Mouse (Mus musculus) liver, adult 2 months (tissue): ENCODE measurements around the gene Aff3. TPM values are rescaled to one million over a fixed set of nuclear protein-coding genes. Genes with fewer than 3 reads are reported as not detected.

Source experiments
- DNase-seq: peaks from one replicate; pipeline ENCODE4 v3.0.0-alpha.2; 2011; ENCODE audit warnings: low read depth, low spot score; ENCODE audit errors: extremely low read depth
- H3K27ac ChIP-seq: fragments of 200-500 bp; replicated peaks from 2 replicates; pipeline ENCODE4 v1.5.1; 2012; ENCODE audit warnings: low read depth, mild to moderate bottlenecking, control low read depth, inconsistent platforms, low read length; ENCODE audit not compliant: insufficient read depth
- H3K27me3 ChIP-seq: fragments of 200-500 bp; 2 replicates; pipeline ENCODE4 v1.6.1; 2012; ENCODE audit warnings: mild to moderate bottlenecking, moderate library complexity, low read length, inconsistent platforms; ENCODE audit not compliant: control insufficient read depth, insufficient read depth
- H3K36me3 ChIP-seq: fragments of 200-500 bp; 2 replicates; pipeline ENCODE4 v1.6.1; 2012; ENCODE audit warnings: low read length, inconsistent platforms; ENCODE audit not compliant: control insufficient read depth, insufficient read depth
- H3K4me1 ChIP-seq: fragments of 200-500 bp; 2 replicates; pipeline ENCODE4 v1.6.1; 2011; ENCODE audit warnings: low read length; ENCODE audit not compliant: control insufficient read depth, insufficient read depth
- H3K4me3 ChIP-seq: fragments of 200-500 bp; 2 replicates; pipeline ENCODE4 v1.5.1; 2011; ENCODE audit warnings: low read depth, mild to moderate bottlenecking, control low read depth, low read length, moderate library complexity; ENCODE audit not compliant: insufficient read depth
- H3K79me2 ChIP-seq: fragments of 200-500 bp; 2 replicates; pipeline ENCODE4 v1.6.1; 2012; ENCODE audit warnings: inconsistent platforms, mild to moderate bottlenecking, low read length, moderate library complexity; ENCODE audit not compliant: control insufficient read depth, insufficient read depth
- H3K9ac ChIP-seq: fragments of 200-500 bp; 2 replicates; pipeline ENCODE4 v1.6.1; 2012; ENCODE audit warnings: low read depth, mild to moderate bottlenecking, control low read depth, inconsistent platforms, low read length
- CTCF ChIP-seq: fragments of 200-500 bp; IDR thresholded peaks from 2 replicates; pipeline ENCODE4 v1.5.1; 2011; ENCODE audit warnings: low read depth, low read length, control low read depth
- POLR2A ChIP-seq: fragments of 200-500 bp; IDR thresholded peaks from 2 replicates; pipeline ENCODE4 v1.6.1; 2011; ENCODE audit warnings: low read length, control low read depth; ENCODE audit not compliant: insufficient read depth; ENCODE audit errors: extremely low read depth
- WGBS: fragments of 180-500 bp; shearing (Covaris S2); methylation state at CpG from one replicate; pipeline ENCODE4 v1.1.7; 2018; 5-methylcytosine and 5-hydroxymethylcytosine counted together
- polyA plus RNA-seq: library from polyadenylated mRNA; depleted of rRNA; stranded (reverse); fragments of >200 nt; gene quantifications from 2 replicates; pipeline ENCODE4 v1.2.3, GENCODE M21; 2012
- total RNA-seq: library from RNA; depleted of rRNA; stranded (reverse); fragments of >200 nt; gene quantifications from 2 replicates; pipeline ENCODE4 v1.2.3, GENCODE M21; 2014

Aff3 gene
- total and polyA plus RNA-seq, 2 experiments = 0.18 to 0.28 TPM

DNA sequence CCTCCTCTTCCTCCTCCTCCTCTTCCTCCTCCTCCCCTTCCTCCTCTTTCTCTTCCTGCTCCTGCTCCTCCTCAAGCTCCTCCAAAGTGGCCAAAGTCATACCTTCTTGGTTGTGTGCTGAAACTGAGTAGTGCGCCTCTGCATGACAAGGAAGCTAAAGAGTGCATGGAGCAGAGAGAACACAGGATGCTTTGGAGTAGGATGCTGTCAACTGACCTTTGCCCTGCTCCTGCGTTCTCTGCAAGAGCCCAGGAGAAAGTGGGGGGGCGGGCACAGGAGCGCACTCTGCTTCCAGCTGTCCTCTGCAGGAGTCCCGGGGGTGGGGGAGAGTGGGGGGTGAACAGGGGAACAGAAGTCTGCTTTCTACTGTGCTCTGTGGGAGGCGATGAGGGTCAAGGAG, 167.2 kb downstream of the Aff3 start:
- Histone ChIP-seq H3K27ac (no peak overlapping the region), H3K4me3 (no peak overlapping the region), H3K79me2 (no peaks in the 10 kb centered on the region), H3K36me3 (no peaks in the 10 kb centered on the region), H3K27me3 (no peaks in the 10 kb centered on the region), H3K4me1 (no peaks in the 10 kb centered on the region), H3K9ac (no peak overlapping the region)
- no peak for DNase-seq
- WGBS = 54% methylated on average over 6 of the region's 6 CpGs
- TF ChIP-seq CTCF = no peak
- TF ChIP-seq POLR2A = no peak

DNA sequence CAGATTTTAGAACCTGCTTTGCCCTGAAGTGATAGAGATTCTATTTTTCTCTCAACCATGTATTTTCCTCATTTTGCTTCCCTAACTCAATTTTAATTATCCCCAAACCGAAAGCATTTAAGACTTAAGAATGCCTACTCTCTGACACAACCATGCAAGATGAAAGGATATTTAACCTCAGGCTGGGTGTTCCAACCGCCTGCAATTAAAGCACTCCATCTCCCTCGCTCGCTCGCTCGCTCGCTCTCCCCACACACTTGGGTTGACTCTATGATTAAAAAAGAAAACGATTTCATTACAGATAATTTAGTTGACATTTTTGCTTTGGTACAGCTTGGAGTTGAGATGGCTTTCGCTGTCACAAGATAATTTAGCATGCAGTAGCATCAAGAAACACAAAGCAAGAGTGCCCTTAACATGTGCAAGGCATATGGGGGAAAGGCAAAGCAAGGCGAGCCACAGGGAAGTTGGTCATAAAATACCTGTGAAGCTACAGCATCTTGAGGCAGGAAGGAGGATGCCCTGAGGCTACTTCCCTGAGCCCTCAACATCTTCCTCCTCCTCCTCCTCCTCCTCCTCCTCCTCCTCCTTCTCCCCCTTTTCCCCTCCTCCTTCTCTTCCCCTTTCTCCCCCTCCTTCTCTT, 167.7 kb downstream of the Aff3 start:
- Histone ChIP-seq H3K36me3 (no peaks in the 10 kb centered on the region), H3K27me3 (no peaks in the 10 kb centered on the region), H3K4me3 (no peak overlapping the region), H3K27ac (no peak overlapping the region), H3K79me2 (no peaks in the 10 kb centered on the region), H3K4me1 (no peaks in the 10 kb centered on the region), H3K9ac (no peak overlapping the region)
- no peak for DNase-seq
- 91% methylated on average over 10 of the region's 10 CpGs for WGBS
- no peak for TF ChIP-seq CTCF
- TF ChIP-seq POLR2A = no peak

DNA sequence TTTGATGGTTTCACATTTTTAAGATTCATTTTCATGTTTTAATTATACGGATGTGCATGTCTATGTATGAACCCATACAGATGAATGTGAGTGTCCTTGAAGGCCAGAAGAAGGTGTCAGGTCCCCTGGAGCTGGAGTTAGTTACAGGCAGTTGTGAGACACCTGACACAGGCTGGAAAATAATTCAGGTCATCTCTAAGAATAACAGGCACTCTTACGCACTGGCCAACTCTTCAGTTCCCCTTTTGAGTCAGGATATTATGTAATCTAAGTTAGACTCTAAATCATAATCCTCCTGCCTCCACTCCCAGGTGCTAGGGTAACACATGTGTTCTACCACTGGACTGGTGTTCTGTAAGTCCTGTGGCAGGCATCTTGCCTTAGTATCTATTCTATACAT, 169.5 kb downstream of the Aff3 start:
- no peaks in the 10 kb centered on the region for H3K27me3 ChIP-seq
- 89% methylated on average over 2 of the region's 2 CpGs for WGBS
- TF ChIP-seq CTCF = no peak
- no peak for TF ChIP-seq POLR2A
- no peak overlapping the region for H3K4me3 ChIP-seq
- H3K9ac ChIP-seq = no peak overlapping the region
- DNase-seq = no peak
- no peaks in the 10 kb centered on the region for H3K36me3 ChIP-seq
- H3K27ac ChIP-seq = no peak overlapping the region
- H3K4me1 ChIP-seq = no peaks in the 10 kb centered on the region
- no peaks in the 10 kb centered on the region for H3K79me2 ChIP-seq

DNA sequence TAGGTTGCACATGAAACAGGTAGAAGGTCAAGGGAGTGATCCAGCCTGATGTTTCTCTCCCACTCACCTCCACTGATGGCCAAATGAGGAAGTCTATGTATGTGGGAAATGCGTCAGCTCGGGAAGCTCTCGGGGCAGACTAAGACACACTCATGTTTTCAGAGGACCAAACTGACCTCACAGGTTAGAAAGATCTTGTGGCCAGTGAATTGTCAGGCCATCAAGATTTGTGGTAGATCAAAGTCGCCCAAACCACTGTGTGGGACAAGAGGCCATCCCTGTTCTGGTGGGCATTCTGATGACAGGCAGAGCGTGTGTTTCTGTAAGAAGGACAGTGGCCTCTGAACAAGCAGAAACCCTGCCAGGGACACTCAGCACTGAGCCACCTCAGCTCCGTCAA, 175.0 kb downstream of the Aff3 start:
- DNase-seq = no peak
- WGBS = 91% methylated on average over 6 of the region's 6 CpGs
- H3K27ac ChIP-seq = no peak overlapping the region

DNA sequence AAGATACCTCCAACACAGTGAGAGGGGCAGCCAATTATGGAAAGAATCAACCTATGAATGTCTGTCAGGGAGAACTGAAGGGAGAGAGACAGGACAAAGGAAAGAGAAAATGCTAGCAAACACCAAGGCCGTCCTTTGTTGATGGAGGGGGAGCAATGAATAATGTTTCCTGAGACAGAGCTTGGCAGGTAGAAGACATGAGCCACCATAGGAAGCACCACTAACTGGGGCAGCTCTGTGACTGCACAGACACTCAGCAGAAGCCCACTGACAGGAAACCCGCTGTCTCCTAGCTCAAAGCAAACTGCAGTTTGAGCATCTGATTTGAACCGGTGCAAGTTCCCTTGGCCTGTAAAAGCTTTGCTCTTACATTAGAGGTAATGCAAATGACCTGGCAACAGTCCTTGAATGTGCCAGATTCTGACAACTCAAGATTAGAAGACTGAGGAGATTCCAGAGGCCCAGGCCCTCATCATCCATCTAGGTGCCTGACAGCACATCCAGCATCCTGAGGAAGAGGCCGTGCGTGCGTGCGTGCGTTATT, 176.0 kb downstream of the Aff3 start:
- TF ChIP-seq POLR2A (no peak), CTCF (no peak)
- no peak for DNase-seq
- 79% methylated on average over 8 of the region's 8 CpGs for WGBS
- no peak overlapping the region for H3K9ac ChIP-seq
- H3K27me3 ChIP-seq = no peaks in the 10 kb centered on the region
- H3K36me3 ChIP-seq = no peaks in the 10 kb centered on the region
- H3K4me3 ChIP-seq = no peak overlapping the region
- no peaks in the 10 kb centered on the region for H3K4me1 ChIP-seq
- no peak overlapping the region for H3K27ac ChIP-seq
- H3K79me2 ChIP-seq = no peaks in the 10 kb centered on the region

More for the DNA sequence above, 175.0 kb downstream of the Aff3 start:
- H3K36me3 ChIP-seq = no peaks in the 10 kb centered on the region
- H3K4me3 ChIP-seq = no peak overlapping the region
- H3K9ac ChIP-seq = no peak overlapping the region
- TF ChIP-seq CTCF (no peak), POLR2A (no peak)
- H3K4me1 ChIP-seq = no peaks in the 10 kb centered on the region
- H3K79me2 ChIP-seq = no peaks in the 10 kb centered on the region
- no peaks in the 10 kb centered on the region for H3K27me3 ChIP-seq

DNA sequence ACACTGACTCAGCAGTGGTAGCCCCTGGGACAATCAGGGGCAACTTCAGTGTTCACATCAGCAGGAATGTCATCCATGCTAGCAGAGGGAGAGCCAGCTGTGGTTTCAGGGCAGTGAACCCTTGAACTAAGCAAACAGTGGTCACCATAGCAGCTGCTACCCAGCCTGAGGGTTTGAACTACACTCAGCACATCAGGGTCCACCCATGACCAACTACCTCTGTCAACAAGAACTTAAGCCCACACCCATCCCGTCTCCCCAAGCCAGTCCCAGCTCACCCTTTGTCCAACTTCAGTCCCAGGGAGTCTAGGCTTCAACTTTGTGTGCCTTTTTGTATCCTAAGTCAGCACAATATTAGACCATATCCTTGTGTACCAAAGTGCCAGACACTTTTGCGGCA, 176.9 kb downstream of the Aff3 start:
- Histone ChIP-seq H3K4me1 (no peaks in the 10 kb centered on the region), H3K27ac (no peak overlapping the region), H3K36me3 (no peaks in the 10 kb centered on the region), H3K4me3 (no peak overlapping the region), H3K27me3 (no peaks in the 10 kb centered on the region), H3K9ac (no peak overlapping the region), H3K79me2 (no peaks in the 10 kb centered on the region)
- no peak for DNase-seq
- WGBS = 80% methylated on average over 2 of the region's 2 CpGs
- TF ChIP-seq CTCF (no peak), POLR2A (no peak)
